Mouse (Mus musculus) ES-Bruce4 (cell line): ENCODE data around the gene Mical2. TPM values are rescaled to one million over a fixed set of nuclear protein-coding genes. Genes with fewer than 3 reads are reported as not detected.

Source experiments
- H3K27ac ChIP-seq: 2 replicates; pipeline ENCODE4 v1.5.1; 2012; ENCODE audit warnings: low read length, inconsistent platforms; ENCODE audit not compliant: insufficient read depth
- H3K27me3 ChIP-seq: 2 replicates; pipeline ENCODE4 v1.6.1; 2012; ENCODE audit warnings: mild to moderate bottlenecking, low read length, inconsistent platforms; ENCODE audit not compliant: control insufficient read depth, poor library complexity, insufficient read depth, severe bottlenecking
- H3K36me3 ChIP-seq: 2 replicates; pipeline ENCODE4 v1.6.1; 2012; ENCODE audit warnings: inconsistent platforms, mild to moderate bottlenecking, low read length, moderate library complexity; ENCODE audit not compliant: control insufficient read depth, poor library complexity, insufficient read depth, severe bottlenecking
- H3K4me1 ChIP-seq: one replicate; pipeline ENCODE4 v1.8.1; 2011; ENCODE audit warnings: low read length; ENCODE audit not compliant: control insufficient read depth, insufficient read depth
- H3K4me3 ChIP-seq: 2 replicates; pipeline ENCODE4 v1.5.1; 2011; ENCODE audit warnings: low read depth, mild to moderate bottlenecking, low read length
- H3K9ac ChIP-seq: 2 replicates; pipeline ENCODE4 v1.6.1; 2012; ENCODE audit warnings: low read depth, mild to moderate bottlenecking, inconsistent platforms; ENCODE audit not compliant: poor library complexity, severe bottlenecking
- H3K9me3 ChIP-seq: replicated peaks from 2 replicates; pipeline ENCODE4 v1.6.1; 2012; ENCODE audit warnings: mild to moderate bottlenecking, low read length, inconsistent platforms; ENCODE audit not compliant: control insufficient read depth, poor library complexity, insufficient read depth, severe bottlenecking
- CTCF ChIP-seq: IDR thresholded peaks from one replicate; pipeline ENCODE4 v1.8.1; 2011; ENCODE audit warnings: low read depth, low read length
- EP300 ChIP-seq: IDR thresholded peaks from 2 replicates; pipeline ENCODE4 v1.6.1; 2011; ENCODE audit warnings: low read depth, low read length; ENCODE audit not compliant: insufficient read depth
- POLR2A ChIP-seq: IDR thresholded peaks from one replicate; pipeline ENCODE4 v1.8.1; 2011; ENCODE audit warnings: low read length; ENCODE audit not compliant: insufficient read depth
- polyA plus RNA-seq: library from polyadenylated mRNA; stranded (reverse); fragments of >200 nt; gene quantifications from 2 replicates; pipeline ENCODE4 v1.2.4, GENCODE M21; 2011; ENCODE audit warnings: low read depth; ENCODE audit not compliant: missing spikeins, insufficient read depth, insufficient read length

Mical2 gene
- 1.7 and 2.4 TPM in 2 replicates for polyA plus RNA-seq

- no peaks in the 10 kb centered on the region for H3K4me1 ChIP-seq
- H3K27ac ChIP-seq, result no peak within 1 kb of the TSS
- peak within 1 kb of the TSS; percentile 74 for H3K4me3 ChIP-seq
- TF ChIP-seq EP300 (no peak), CTCF (no peak), POLR2A (no peak)
- no peaks in the 10 kb centered on the region for H3K27me3 ChIP-seq
- 0 out of 2 replicates have a peak within 1 kb of the TSS, but pooled peaks have one; percentile 39 for H3K9ac ChIP-seq
- H3K9me3 ChIP-seq, result no peaks in the 10 kb centered on the region
- H3K36me3 ChIP-seq, result no peaks in the 10 kb centered on the region
Observed at GRCm38 (mm10) chr7:112225615-112226262, at the start of gene Mical2. TSS of gene Mical2 (plus strand) at chr7:112225856.

- Histone ChIP-seq H3K4me1 (peaks cover 3% of the 10 kb centered on the region), H3K27me3 (no peaks in the 10 kb centered on the region), H3K9ac (no peak overlapping the region), H3K36me3 (no peaks in the 10 kb centered on the region), H3K9me3 (no peaks in the 10 kb centered on the region), H3K4me3 (no peak overlapping the region), H3K27ac (no peak overlapping the region)
- TF ChIP-seq CTCF, result no peak
- TF ChIP-seq POLR2A, result no peak
Observed at GRCm38 (mm10) chr7:112176627-112177026, 49.0 kb upstream of the Mical2 start.

GRCm38 (mm10) chr7:112180235-112180705, 45.4 kb upstream of the Mical2 start:
- TF ChIP-seq CTCF (peak; percentile 99), EP300 (peak; percentile 60; the same call in 1 of the 2 replicates), POLR2A (no peak)
- Histone ChIP-seq H3K27ac (no peak overlapping the region), H3K4me3 (no peak overlapping the region), H3K9ac (no peak overlapping the region), H3K27me3 (no peaks in the 10 kb centered on the region), H3K4me1 (peaks cover 3% of the 10 kb centered on the region), H3K9me3 (no peaks in the 10 kb centered on the region), H3K36me3 (no peaks in the 10 kb centered on the region)

GRCm38 (mm10) chr7:112183258-112183841, 42.3 kb upstream of the Mical2 start:
- Histone ChIP-seq H3K9me3 (no peaks in the 10 kb centered on the region), H3K9ac (no peak overlapping the region), H3K4me1 (peaks cover 3% of the 10 kb centered on the region), H3K4me3 (no peak overlapping the region), H3K27ac (no peak overlapping the region), H3K27me3 (no peaks in the 10 kb centered on the region), H3K36me3 (no peaks in the 10 kb centered on the region)
- peak; percentile 89 for TF ChIP-seq CTCF
- TF ChIP-seq EP300, result no peak
- no peak for TF ChIP-seq POLR2A

- Histone ChIP-seq H3K9ac (no peak overlapping the region), H3K9me3 (no peaks in the 10 kb centered on the region), H3K4me1 (peaks cover 3% of the 10 kb centered on the region), H3K4me3 (no peak overlapping the region), H3K36me3 (no peaks in the 10 kb centered on the region), H3K27me3 (no peaks in the 10 kb centered on the region), H3K27ac (no peak overlapping the region)
- TF ChIP-seq CTCF (no peak), EP300 (no peak), POLR2A (no peak)
Observed at GRCm38 (mm10) chr7:112184519-112185225, 41.0 kb upstream of the Mical2 start.

- no peak overlapping the region for H3K4me3 ChIP-seq
- H3K9me3 ChIP-seq, result no peaks in the 10 kb centered on the region
- H3K27ac ChIP-seq, result no peak overlapping the region
- no peaks in the 10 kb centered on the region for H3K27me3 ChIP-seq
- no peak overlapping the region for H3K9ac ChIP-seq
- no peaks in the 10 kb centered on the region for H3K36me3 ChIP-seq
- peaks cover 2% of the 10 kb centered on the region for H3K4me1 ChIP-seq
- no peak for TF ChIP-seq POLR2A
- no peak for TF ChIP-seq CTCF
- no peak for TF ChIP-seq EP300
Observed at GRCm38 (mm10) chr7:112185226-112185745, 40.4 kb upstream of the Mical2 start.
